Mouse (Mus musculus) liver, embryonic 11.5 days (tissue): Measurements from ENCODE around the gene Mrps23. TPM values are rescaled to one million over a fixed set of nuclear protein-coding genes. Genes with fewer than 3 reads are reported as not detected.

Experiments used
- ATAC-seq: fragments of 200-750 bp; cut with Nextera tagmentation; replicated peaks from 2 replicates; pipeline ENCODE4 v1.8.0; 2017; ENCODE audit warnings: moderate number of reproducible peaks, mild to moderate bottlenecking, moderate TSS enrichment, moderate library complexity; ENCODE audit not compliant: low FRiP score
- DNase-seq: peaks from one replicate; pipeline ENCODE4 v3.0.0-alpha.2; 2017; ENCODE audit warnings: low spot score
- H3K27ac ChIP-seq: fragments of 300-500 bp; sonication (generic); 2 replicates; pipeline ENCODE4 v1.5.1; 2014; ENCODE audit warnings: mild to moderate bottlenecking, low read depth, low read length, control low read depth
- H3K27me3 ChIP-seq: fragments of 300-500 bp; sonication (generic); replicated peaks from 2 replicates; pipeline ENCODE4 v1.6.1; 2014; ENCODE audit warnings: low read length, mixed read lengths; ENCODE audit not compliant: control insufficient read depth, insufficient read depth
- H3K36me3 ChIP-seq: fragments of 300-500 bp; sonication (generic); 2 replicates; pipeline ENCODE4 v1.6.1; 2014; ENCODE audit warnings: mild to moderate bottlenecking, low read length, moderate library complexity, mixed read lengths; ENCODE audit not compliant: control insufficient read depth, insufficient read depth
- H3K4me1 ChIP-seq: fragments of 300-500 bp; sonication (generic); replicated peaks from 2 replicates; pipeline ENCODE4 v1.6.1; 2014; ENCODE audit warnings: low read length, mixed read lengths; ENCODE audit not compliant: control insufficient read depth, insufficient read depth
- H3K4me2 ChIP-seq: fragments of 300-500 bp; sonication (generic); 2 replicates; pipeline ENCODE4 v1.6.1; 2014; ENCODE audit warnings: mild to moderate bottlenecking, control low read depth, moderate library complexity
- H3K4me3 ChIP-seq: fragments of 300-500 bp; sonication (generic); 2 replicates; pipeline ENCODE4 v1.5.1; 2014; ENCODE audit warnings: low read depth, low read length, control low read depth
- H3K9ac ChIP-seq: fragments of 300-500 bp; sonication (generic); 2 replicates; pipeline ENCODE4 v1.6.1; 2014; ENCODE audit warnings: low read depth, low read length, control low read depth
- H3K9me3 ChIP-seq: fragments of 300-500 bp; sonication (generic); 2 replicates; pipeline ENCODE4 v1.6.1; 2016; ENCODE audit warnings: low read length, inconsistent platforms, mixed read lengths; ENCODE audit not compliant: control insufficient read depth
- WGBS: fragments of 180-500 bp; shearing (Covaris S2); extraction: QIAGEN DNeasy Blood & Tissue Kit; methylation state at CpG from one replicate; pipeline ENCODE4 v1.1.7; 2014; 5-methylcytosine and 5-hydroxymethylcytosine counted together
- polyA plus RNA-seq: library from polyadenylated mRNA; unstranded; fragments of >200 nt; fragmentation: Nextera tagmentation; extraction: Ambion mirVana; gene quantifications from 2 replicates; pipeline ENCODE4 v1.2.1, GENCODE M21; 2014

The Mrps23 gene
- polyA plus RNA-seq, 1 experiment from 2014 or later: 79.5 TPM

- Histone ChIP-seq H3K9me3 (no peaks in the 10 kb centered on the region), H3K27me3 (0 out of 2 replicates have a peak, but pooled peaks cover 2% of the 10 kb centered on the region), H3K4me1 (no peaks in the 10 kb centered on the region), H3K4me3 (no peak overlapping the region), H3K9ac (no peak overlapping the region), H3K27ac (no peak overlapping the region), H3K36me3 (no peaks in the 10 kb centered on the region), H3K4me2 (no peak overlapping the region)
- DNase-seq (no peak), ATAC-seq (no peak)
- WGBS: 81% methylated on average over 17 of the region's 17 CpGs
Measured at GRCm38 (mm10) chr11:88227001-88227957, 23.1 kb downstream of the Mrps23 start.

- H3K9me3 ChIP-seq: no peaks in the 10 kb centered on the region
- H3K4me3 ChIP-seq: no peak overlapping the region
- H3K27ac ChIP-seq: no peak overlapping the region
- H3K4me1 ChIP-seq: peaks cover 12% of the 10 kb centered on the region
- H3K27me3 ChIP-seq: 0 out of 2 replicates have a peak, but pooled peaks cover 2% of the 10 kb centered on the region
- DNase-seq (no peak), ATAC-seq (no peak)
- H3K9ac ChIP-seq: no peak overlapping the region
- H3K4me2 ChIP-seq: no peak overlapping the region
- 81% methylated on average over 4 of the region's 4 CpGs for WGBS
- no peaks in the 10 kb centered on the region for H3K36me3 ChIP-seq
Measured at GRCm38 (mm10) chr11:88231213-88231790, 27.1 kb downstream of the Mrps23 start.

GRCm38 (mm10) chr11:88233528-88234427 lies 29.6 kb downstream of the Mrps23 start:
- no peak overlapping the region for H3K9ac ChIP-seq
- no peaks in the 10 kb centered on the region for H3K36me3 ChIP-seq
- 33% methylated on average over 17 of the region's 17 CpGs for WGBS
- no peaks in the 10 kb centered on the region for H3K9me3 ChIP-seq
- H3K4me2 ChIP-seq: peak overlapping the region; percentile 4; the same call in 1 of the 2 replicates
- DNase-seq: no peak
- peak; percentile 8; the same call in 1 of the 2 replicates for ATAC-seq
- 0 out of 2 replicates have a peak, but pooled peaks cover 2% of the 10 kb centered on the region for H3K27me3 ChIP-seq
- H3K4me1 ChIP-seq: peaks cover 12% of the 10 kb centered on the region
- no peak overlapping the region; the same call in 1 of the 2 replicates for H3K27ac ChIP-seq
- no peak overlapping the region for H3K4me3 ChIP-seq

- no peak overlapping the region for H3K9ac ChIP-seq
- H3K27me3 ChIP-seq: 0 out of 2 replicates have a peak, but pooled peaks cover 2% of the 10 kb centered on the region
- DNase-seq: no peak
- H3K9me3 ChIP-seq: no peaks in the 10 kb centered on the region
- H3K36me3 ChIP-seq: no peaks in the 10 kb centered on the region
- peaks cover 12% of the 10 kb centered on the region for H3K4me1 ChIP-seq
- H3K4me2 ChIP-seq: peak overlapping the region; percentile 50
- no peak for ATAC-seq
- H3K27ac ChIP-seq: no peak overlapping the region; the same call in 1 of the 2 replicates
- H3K4me3 ChIP-seq: no peak overlapping the region
- WGBS: 35% methylated on average over 4 of the region's 4 CpGs
Measured at GRCm38 (mm10) chr11:88234789-88235188, 30.6 kb downstream of the Mrps23 start.

GRCm38 (mm10) chr11:88235221-88236203 lies 31.3 kb downstream of the Mrps23 start:
- H3K4me2 ChIP-seq: peak overlapping the region; percentile 54
- H3K4me1 ChIP-seq: peaks cover 12% of the 10 kb centered on the region
- WGBS: 25% methylated on average over 23 of the region's 23 CpGs
- peak; percentile 53 for ATAC-seq
- peak overlapping the region; percentile 44; the same call in 1 of the 2 replicates for H3K9ac ChIP-seq
- 0 out of 2 replicates have a peak, but pooled peaks cover 2% of the 10 kb centered on the region for H3K27me3 ChIP-seq
- no peak overlapping the region for H3K4me3 ChIP-seq
- no peaks in the 10 kb centered on the region for H3K36me3 ChIP-seq
- no peak for DNase-seq
- H3K9me3 ChIP-seq: no peaks in the 10 kb centered on the region
- peak overlapping the region; percentile 43; the same call in 1 of the 2 replicates for H3K27ac ChIP-seq

GRCm38 (mm10) chr11:88240275-88240674 lies 36.1 kb downstream of the Mrps23 start:
- no peak for ATAC-seq

GRCm38 (mm10) chr11:88240736-88241353 lies 36.7 kb downstream of the Mrps23 start:
- Histone ChIP-seq H3K9ac (no peak overlapping the region), H3K4me3 (no peak overlapping the region), H3K4me1 (peaks cover 8% of the 10 kb centered on the region; the same call in 1 of the 2 replicates), H3K9me3 (no peaks in the 10 kb centered on the region), H3K36me3 (no peaks in the 10 kb centered on the region), H3K27ac (no peak overlapping the region), H3K4me2 (no peak overlapping the region), H3K27me3 (no peaks in the 10 kb centered on the region)
- DNase-seq: no peak
- no peak for ATAC-seq
- WGBS: 36% methylated on average over 10 of the region's 10 CpGs

More at GRCm38 (mm10) chr11:88240275-88240674, 36.1 kb downstream of the Mrps23 start:
- H3K27me3 ChIP-seq: no peaks in the 10 kb centered on the region
- H3K9me3 ChIP-seq: no peaks in the 10 kb centered on the region
- peaks cover 11% of the 10 kb centered on the region; the same call in 1 of the 2 replicates for H3K4me1 ChIP-seq
- no peak overlapping the region for H3K4me3 ChIP-seq
- WGBS: 86% methylated on average over 10 of the region's 10 CpGs
- no peak overlapping the region for H3K9ac ChIP-seq
- no peak for DNase-seq
- H3K36me3 ChIP-seq: no peaks in the 10 kb centered on the region
- H3K27ac ChIP-seq: no peak overlapping the region
- H3K4me2 ChIP-seq: no peak overlapping the region
